Mouse (Mus musculus) neural tube, embryonic 12.5 days (tissue): ENCODE measurements around the gene Chrm3. TPM values are rescaled to one million over a fixed set of nuclear protein-coding genes. Genes with fewer than 3 reads are reported as not detected.

Experiments used
- ATAC-seq: fragments of 200-750 bp; cut with Nextera tagmentation; 2 replicates; pipeline ENCODE4 v1.8.0; 2017; ENCODE audit warnings: low read depth, mild to moderate bottlenecking, moderate TSS enrichment, moderate library complexity; ENCODE audit not compliant: low FRiP score
- H3K27ac ChIP-seq: fragments of 300-500 bp; sonication (generic); 2 replicates; pipeline ENCODE4 v1.5.1; 2016
- H3K27me3 ChIP-seq: fragments of 300-500 bp; sonication (generic); replicated peaks from 2 replicates; pipeline ENCODE4 v1.6.1; 2016; ENCODE audit warnings: mild to moderate bottlenecking
- H3K36me3 ChIP-seq: fragments of 300-500 bp; sonication (generic); 2 replicates; pipeline ENCODE4 v1.6.1; 2016; ENCODE audit warnings: mild to moderate bottlenecking
- H3K4me1 ChIP-seq: fragments of 300-500 bp; sonication (generic); 2 replicates; pipeline ENCODE4 v1.6.1; 2016
- H3K4me2 ChIP-seq: fragments of 300-500 bp; sonication (generic); replicated peaks from 2 replicates; pipeline ENCODE4 v1.6.1; 2016; ENCODE audit warnings: mild to moderate bottlenecking
- H3K4me3 ChIP-seq: fragments of 300-500 bp; sonication (generic); 2 replicates; pipeline ENCODE4 v1.5.1; 2016
- H3K9ac ChIP-seq: fragments of 300-500 bp; sonication (generic); 2 replicates; pipeline ENCODE4 v1.6.1; 2016; ENCODE audit warnings: mild to moderate bottlenecking
- H3K9me3 ChIP-seq: fragments of 300-500 bp; sonication (generic); 2 replicates; pipeline ENCODE4 v1.6.1; 2016; ENCODE audit warnings: mild to moderate bottlenecking
- WGBS: fragments of 180-500 bp; shearing (Covaris S2); methylation state at CpG from one replicate; pipeline ENCODE4 v1.1.7; 2016; 5-methylcytosine and 5-hydroxymethylcytosine counted together
- polyA plus RNA-seq: library from polyadenylated mRNA; unstranded; fragments of >200 nt; fragmentation: Nextera tagmentation; extraction: Ambion mirVana; gene quantifications from 2 replicates; pipeline ENCODE4 v1.2.1, GENCODE M21; 2016

Gene Chrm3
- polyA plus RNA-seq, 1 experiment from 2014 or later, result 2.8 TPM

- Histone ChIP-seq H3K4me3 (no peak overlapping the region), H3K36me3 (no peaks in the 10 kb centered on the region), H3K9ac (no peak overlapping the region), H3K27ac (no peak overlapping the region), H3K27me3 (no peaks in the 10 kb centered on the region), H3K9me3 (0 out of 2 replicates have a peak, but pooled peaks cover 4% of the 10 kb centered on the region), H3K4me1 (no peaks in the 10 kb centered on the region), H3K4me2 (no peak overlapping the region)
- 52% methylated on average over 1 of the region's 1 CpGs for WGBS
- ATAC-seq, result no peak
Measured at GRCm38 (mm10) chr13:10058993-10059392, 301.7 kb downstream of the Chrm3 start.

- Histone ChIP-seq H3K9me3 (0 out of 2 replicates have a peak, but pooled peaks cover 4% of the 10 kb centered on the region), H3K36me3 (no peaks in the 10 kb centered on the region), H3K27me3 (no peaks in the 10 kb centered on the region), H3K4me1 (no peaks in the 10 kb centered on the region), H3K4me3 (no peak overlapping the region), H3K4me2 (no peak overlapping the region), H3K27ac (no peak overlapping the region), H3K9ac (no peak overlapping the region)
- no peak for ATAC-seq
- 73% methylated on average over 2 of the region's 2 CpGs for WGBS
Measured at GRCm38 (mm10) chr13:10057644-10058198, 302.9 kb downstream of the Chrm3 start.

DNA sequence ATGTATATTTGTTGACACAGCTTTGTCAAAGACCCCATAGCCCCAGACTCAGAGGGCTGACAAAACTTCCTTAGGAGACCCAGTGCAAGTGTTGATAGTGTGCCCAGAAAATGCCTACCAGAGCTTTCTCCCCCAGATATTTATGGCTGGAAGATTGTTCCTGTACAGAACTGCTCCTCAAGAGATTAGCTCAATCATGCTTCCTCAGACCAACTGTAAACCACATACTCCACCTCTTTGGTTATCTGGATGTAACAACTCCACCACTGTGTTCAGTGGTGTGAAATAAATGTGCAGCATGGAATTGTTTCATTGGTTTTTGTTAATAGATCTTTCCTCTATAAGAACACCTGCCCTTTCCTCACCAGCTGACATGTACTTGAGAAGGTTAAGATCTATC is 306.6 kb downstream of the Chrm3 start:
- no peak overlapping the region for H3K4me3 ChIP-seq

GRCm38 (mm10) chr13:10053301-10053889 is 307.3 kb downstream of the Chrm3 start:
- Histone ChIP-seq H3K9me3 (0 out of 2 replicates have a peak, but pooled peaks cover 4% of the 10 kb centered on the region), H3K27me3 (no peaks in the 10 kb centered on the region), H3K9ac (no peak overlapping the region), H3K36me3 (no peaks in the 10 kb centered on the region), H3K27ac (no peak overlapping the region), H3K4me1 (no peaks in the 10 kb centered on the region), H3K4me3 (no peak overlapping the region), H3K4me2 (no peak overlapping the region)
- WGBS, result 90% methylated on average over 8 of the region's 8 CpGs
- ATAC-seq, result no peak

More for the DNA sequence above, 306.6 kb downstream of the Chrm3 start:
- Histone ChIP-seq H3K9me3 (0 out of 2 replicates have a peak, but pooled peaks cover 4% of the 10 kb centered on the region), H3K4me2 (no peak overlapping the region), H3K9ac (no peak overlapping the region), H3K4me1 (no peaks in the 10 kb centered on the region), H3K27me3 (no peaks in the 10 kb centered on the region), H3K36me3 (no peaks in the 10 kb centered on the region), H3K27ac (no peak overlapping the region)
- ATAC-seq, result no peak

DNA sequence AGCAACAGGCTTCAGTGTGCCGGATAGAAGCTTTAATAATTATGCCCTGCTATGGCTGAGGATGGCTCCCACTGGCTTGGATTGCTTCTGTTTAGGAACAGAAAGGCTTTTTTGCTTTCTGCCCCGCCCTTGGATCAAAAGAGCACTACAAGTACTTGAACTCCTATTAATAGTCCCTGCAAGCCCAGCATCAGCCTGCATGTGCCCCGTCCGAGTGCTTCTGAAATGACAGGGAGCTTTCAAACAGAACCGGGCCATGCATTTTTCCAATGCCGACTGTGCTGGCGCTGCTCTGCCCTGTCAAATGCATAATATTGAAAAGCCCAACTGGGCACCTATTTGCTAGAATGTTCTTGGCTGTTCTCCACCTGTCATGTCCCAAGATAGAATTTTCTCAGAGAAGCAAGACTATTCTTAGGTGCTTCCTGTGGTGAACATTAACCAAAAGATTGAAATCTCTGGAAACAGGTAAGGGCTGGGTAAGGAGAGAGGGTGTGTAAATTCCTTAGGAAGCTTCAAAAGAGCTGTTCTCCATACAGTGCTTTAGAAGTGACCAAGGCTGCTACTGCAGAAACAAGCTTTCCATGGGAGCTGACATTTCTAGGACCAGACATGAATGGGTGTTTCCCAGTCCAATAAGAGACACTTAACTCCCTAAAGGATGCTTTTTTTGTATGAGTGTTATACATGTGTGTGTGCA is 314.8 kb downstream of the Chrm3 start:
- Histone ChIP-seq H3K4me2 (no peak overlapping the region), H3K9me3 (no peaks in the 10 kb centered on the region), H3K4me3 (no peak overlapping the region), H3K4me1 (no peaks in the 10 kb centered on the region), H3K36me3 (no peaks in the 10 kb centered on the region), H3K27me3 (no peaks in the 10 kb centered on the region), H3K27ac (no peak overlapping the region), H3K9ac (no peak overlapping the region)
- 87% methylated on average over 7 of the region's 7 CpGs for WGBS
- ATAC-seq, result no peak

- H3K9me3 ChIP-seq, result no peaks in the 10 kb centered on the region
- no peak overlapping the region for H3K27ac ChIP-seq
- no peak overlapping the region for H3K4me3 ChIP-seq
- no peak for ATAC-seq
- no peak overlapping the region for H3K9ac ChIP-seq
- H3K36me3 ChIP-seq, result no peaks in the 10 kb centered on the region
- H3K4me1 ChIP-seq, result no peaks in the 10 kb centered on the region
- no peak overlapping the region for H3K4me2 ChIP-seq
- H3K27me3 ChIP-seq, result no peaks in the 10 kb centered on the region
- WGBS, result 62% methylated on average over 4 of the region's 4 CpGs
Measured at GRCm38 (mm10) chr13:10044084-10044483, 316.6 kb downstream of the Chrm3 start.

- Histone ChIP-seq H3K4me1 (no peaks in the 10 kb centered on the region), H3K9me3 (no peaks in the 10 kb centered on the region), H3K4me3 (no peak overlapping the region), H3K4me2 (no peak overlapping the region), H3K27ac (no peak overlapping the region), H3K9ac (no peak overlapping the region), H3K36me3 (no peaks in the 10 kb centered on the region), H3K27me3 (no peaks in the 10 kb centered on the region)
- ATAC-seq, result no peak
- 71% methylated on average over 18 of the region's 18 CpGs for WGBS
Measured at GRCm38 (mm10) chr13:10033570-10034399, 326.9 kb downstream of the Chrm3 start.

GRCm38 (mm10) chr13:10031547-10031946 is 329.1 kb downstream of the Chrm3 start:
- 77% methylated on average over 5 of the region's 5 CpGs for WGBS
- no peaks in the 10 kb centered on the region for H3K36me3 ChIP-seq
- no peaks in the 10 kb centered on the region for H3K27me3 ChIP-seq
- ATAC-seq, result no peak
- H3K9ac ChIP-seq, result no peak overlapping the region
- no peak overlapping the region for H3K4me3 ChIP-seq
- no peaks in the 10 kb centered on the region for H3K4me1 ChIP-seq
- H3K27ac ChIP-seq, result no peak overlapping the region
- no peaks in the 10 kb centered on the region for H3K9me3 ChIP-seq
- no peak overlapping the region for H3K4me2 ChIP-seq

DNA sequence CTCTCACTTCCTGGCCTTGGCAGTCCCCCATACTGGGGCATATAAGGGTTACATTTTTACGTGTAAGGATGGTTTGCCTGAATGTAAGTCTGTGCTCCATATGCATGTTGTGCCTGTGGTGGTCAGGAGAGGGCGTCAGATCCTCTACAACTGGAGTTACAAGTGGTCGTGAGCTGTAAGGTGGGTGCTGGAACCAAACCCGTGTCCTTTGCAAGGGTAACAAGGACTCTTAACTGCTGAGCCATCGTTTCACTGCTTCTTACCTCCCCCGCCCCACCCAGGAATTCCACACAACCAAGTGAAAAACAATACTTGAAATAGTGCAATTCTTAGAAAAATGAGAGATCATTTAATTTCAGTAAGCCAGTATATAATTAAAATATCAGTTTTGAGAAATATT is 330.7 kb downstream of the Chrm3 start:
- no peaks in the 10 kb centered on the region for H3K9me3 ChIP-seq
- no peaks in the 10 kb centered on the region for H3K4me1 ChIP-seq
- no peak overlapping the region for H3K27ac ChIP-seq
- no peaks in the 10 kb centered on the region for H3K27me3 ChIP-seq
- no peaks in the 10 kb centered on the region for H3K36me3 ChIP-seq
- H3K4me2 ChIP-seq, result no peak overlapping the region
- H3K9ac ChIP-seq, result no peak overlapping the region
- no peak overlapping the region for H3K4me3 ChIP-seq
- 90% methylated on average over 6 of the region's 6 CpGs for WGBS
- no peak for ATAC-seq

GRCm38 (mm10) chr13:10025134-10025533 is 335.5 kb downstream of the Chrm3 start:
- no peaks in the 10 kb centered on the region for H3K4me1 ChIP-seq
- no peak for ATAC-seq
- no peaks in the 10 kb centered on the region for H3K36me3 ChIP-seq
- no peak overlapping the region for H3K4me3 ChIP-seq
- H3K4me2 ChIP-seq, result no peak overlapping the region
- no peak overlapping the region for H3K9ac ChIP-seq
- no peaks in the 10 kb centered on the region for H3K27me3 ChIP-seq
- WGBS, result 90% methylated on average over 3 of the region's 3 CpGs
- H3K9me3 ChIP-seq, result no peaks in the 10 kb centered on the region
- no peak overlapping the region for H3K27ac ChIP-seq

DNA sequence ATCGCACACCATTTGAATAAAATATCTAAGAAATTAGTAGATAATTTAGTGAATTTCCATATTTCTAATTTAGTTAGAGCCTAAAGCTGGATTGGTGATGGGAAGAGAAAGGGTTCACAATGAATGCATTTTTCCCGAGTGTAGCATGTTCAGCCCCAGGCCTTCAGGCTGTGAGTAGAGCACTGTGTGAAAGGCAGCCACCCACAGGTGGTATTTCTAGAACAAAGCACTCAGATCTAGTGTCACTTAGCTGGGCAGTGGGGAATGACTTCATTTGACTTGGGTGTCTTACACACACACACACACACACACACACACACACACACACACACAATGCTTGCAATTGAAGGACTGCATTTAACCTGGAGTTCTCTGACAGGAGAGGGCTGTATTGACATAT is 337.5 kb downstream of the Chrm3 start:
- Histone ChIP-seq H3K9me3 (no peaks in the 10 kb centered on the region), H3K27ac (no peak overlapping the region), H3K4me3 (no peak overlapping the region), H3K27me3 (no peaks in the 10 kb centered on the region), H3K4me2 (no peak overlapping the region), H3K36me3 (no peaks in the 10 kb centered on the region), H3K4me1 (no peaks in the 10 kb centered on the region), H3K9ac (no peak overlapping the region)
- 70% methylated on average over 2 of the region's 2 CpGs for WGBS
- ATAC-seq, result no peak

DNA sequence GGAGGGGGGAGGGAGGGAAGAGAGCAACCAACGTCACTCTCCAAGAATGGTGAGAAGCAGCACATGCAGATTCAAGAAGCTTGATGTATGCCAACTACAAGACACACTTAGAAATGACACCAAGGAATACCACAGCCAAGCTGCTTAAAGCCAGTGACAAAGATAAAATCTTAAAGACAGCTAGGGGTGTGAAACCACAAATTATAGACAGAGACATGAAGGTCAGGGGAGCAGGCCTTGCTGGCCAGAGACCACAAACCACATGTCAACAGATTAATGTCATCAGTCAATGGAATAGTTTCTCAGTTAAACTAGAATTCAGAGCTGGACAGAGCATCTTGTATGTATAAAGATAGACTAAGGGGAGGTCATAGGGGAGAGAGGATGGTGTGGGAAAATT is 341.4 kb downstream of the Chrm3 start:
- no peaks in the 10 kb centered on the region for H3K27me3 ChIP-seq
- H3K4me2 ChIP-seq, result no peak overlapping the region
- H3K27ac ChIP-seq, result no peak overlapping the region
- H3K4me3 ChIP-seq, result no peak overlapping the region
- no peaks in the 10 kb centered on the region for H3K36me3 ChIP-seq
- no peaks in the 10 kb centered on the region for H3K9me3 ChIP-seq
- 64% methylated on average over 1 of the region's 1 CpGs for WGBS
- H3K9ac ChIP-seq, result no peak overlapping the region
- ATAC-seq, result no peak
- no peaks in the 10 kb centered on the region for H3K4me1 ChIP-seq
